Mouse (Mus musculus) limb, embryonic 15.5 days (tissue): ENCODE data around the gene Gm3055. TPM values are rescaled to one million over a fixed set of nuclear protein-coding genes. Genes with fewer than 3 reads are reported as not detected.
"Not testable (repeated sequence)": the region's sequence is repeated elsewhere in the genome, so short reads cannot be mapped to it uniquely, and the experiment has no call there.

Experiments used
- ATAC-seq: fragments of 200-750 bp; cut with Nextera tagmentation; 2 replicates; pipeline ENCODE4 v1.8.0; 2017; ENCODE audit warnings: low read depth, moderate TSS enrichment; ENCODE audit not compliant: insufficient number of reproducible peaks, low FRiP score, low TSS enrichment
- H3K27ac ChIP-seq: fragments of 300-500 bp; sonication (generic); 2 replicates; pipeline ENCODE4 v1.5.1; 2015; ENCODE audit warnings: moderate library complexity, mild to moderate bottlenecking, inconsistent platforms
- H3K27me3 ChIP-seq: fragments of 300-500 bp; sonication (generic); 2 replicates; pipeline ENCODE4 v1.6.1; 2015; ENCODE audit warnings: inconsistent platforms
- H3K36me3 ChIP-seq: fragments of 300-500 bp; sonication (generic); 2 replicates; pipeline ENCODE4 v1.6.1; 2015; ENCODE audit warnings: inconsistent platforms
- H3K4me1 ChIP-seq: fragments of 300-500 bp; sonication (generic); 2 replicates; pipeline ENCODE4 v1.6.1; 2015; ENCODE audit warnings: inconsistent platforms
- H3K4me2 ChIP-seq: fragments of 300-500 bp; sonication (generic); 2 replicates; pipeline ENCODE4 v1.6.1; 2015; ENCODE audit warnings: mild to moderate bottlenecking, inconsistent platforms
- H3K4me3 ChIP-seq: fragments of 300-500 bp; sonication (generic); 2 replicates; pipeline ENCODE4 v1.5.1; 2015; ENCODE audit warnings: mild to moderate bottlenecking, inconsistent platforms
- H3K9ac ChIP-seq: fragments of 300-500 bp; sonication (generic); 2 replicates; pipeline ENCODE4 v1.6.1; 2015; ENCODE audit warnings: inconsistent platforms
- H3K9me3 ChIP-seq: fragments of 300-500 bp; sonication (generic); 2 replicates; pipeline ENCODE4 v1.6.1; 2016; ENCODE audit warnings: inconsistent platforms
- WGBS: fragments of 180-500 bp; shearing (Covaris S2); methylation state at CpG from one replicate; pipeline ENCODE4 v1.1.7; 2015; 5-methylcytosine and 5-hydroxymethylcytosine counted together
- polyA plus RNA-seq: library from polyadenylated mRNA; unstranded; fragments of >200 nt; fragmentation: Nextera tagmentation; extraction: Ambion mirVana; gene quantifications from 2 replicates; pipeline ENCODE4 v1.2.1, GENCODE M21; 2015

The Gm3055 gene
- polyA plus RNA-seq: 7.4 and 7.5 TPM in 2 replicates

DNA sequence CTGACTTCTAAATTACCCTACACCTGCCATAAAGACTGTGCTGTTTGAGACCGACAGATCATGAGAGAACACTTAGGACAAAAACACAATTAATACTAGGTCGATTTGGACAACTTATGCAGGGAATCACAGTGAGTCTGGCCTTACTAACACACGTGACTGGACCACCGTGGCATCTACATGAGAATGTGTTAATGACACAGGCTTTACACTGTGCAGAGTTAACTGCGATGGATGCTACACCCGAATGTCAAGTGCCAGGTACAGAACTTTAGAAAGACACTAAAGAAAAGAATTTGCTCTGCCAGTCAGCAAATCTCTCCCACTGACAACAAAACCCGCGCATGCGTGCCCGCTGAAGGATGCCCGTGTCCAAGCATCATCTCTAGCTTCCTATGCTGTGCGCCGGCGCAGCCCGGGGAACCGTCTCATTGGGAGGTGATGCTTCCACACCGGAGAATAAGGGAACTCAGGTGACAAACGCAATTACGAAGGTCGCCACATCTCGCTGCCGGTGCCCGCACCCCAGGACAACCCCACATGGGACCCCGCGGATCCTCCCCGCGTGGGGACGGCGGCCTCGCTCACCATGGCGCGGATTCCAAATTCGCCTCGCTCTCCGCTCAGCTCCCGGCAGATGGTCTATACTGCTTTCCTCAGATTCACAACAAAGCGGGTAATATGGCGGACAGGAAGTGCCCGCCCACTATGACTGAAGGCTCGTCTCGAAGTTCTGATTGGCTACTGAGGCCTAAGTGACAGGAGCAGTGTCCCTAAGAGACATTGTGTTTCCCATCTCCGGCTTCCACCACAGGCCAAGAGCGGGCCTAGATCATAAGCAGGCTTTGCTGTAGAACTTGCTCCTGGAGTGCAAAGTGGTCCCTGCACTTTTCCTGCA, at the start of gene Gm3055:
Gene Gm3055, minus strand, starts transcription at position 656 of the 898 bp plus-strand sequence.
- H3K4me3 ChIP-seq, H3K27ac ChIP-seq, H3K9me3 ChIP-seq, H3K9ac ChIP-seq, H3K4me2 ChIP-seq, H3K4me1 ChIP-seq, H3K27me3 ChIP-seq, H3K36me3 ChIP-seq: not testable (repeated sequence)
- WGBS: no CpG with 5 or more reads among the region's 43 CpGs
- peak; percentile 89 for ATAC-seq

DNA sequence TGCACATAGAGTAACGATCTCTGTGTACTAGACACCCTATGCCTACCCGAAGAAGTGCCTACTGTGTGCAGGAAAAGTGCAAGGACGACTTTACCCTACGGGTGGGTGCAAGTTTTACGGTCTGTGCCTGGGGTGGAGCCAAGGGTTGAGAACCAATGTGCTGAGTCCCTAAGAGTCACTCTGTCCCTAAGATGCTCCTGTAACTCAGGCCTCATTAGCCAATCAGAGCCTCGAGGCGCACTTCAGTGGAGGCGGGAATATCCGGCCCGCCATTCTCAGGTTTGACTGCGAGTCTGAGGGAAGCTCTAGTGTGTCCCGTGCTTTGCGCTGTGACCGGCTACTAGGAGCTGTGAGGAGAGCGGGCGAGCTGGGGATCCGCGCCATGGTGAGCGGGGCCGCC, 40.9 kb upstream of the Gm3055 start, which contains the start of gene Gm4767:
Gene Gm4767, plus strand, starts transcription at position 288 of the 400 bp plus-strand sequence.
- Histone ChIP-seq H3K4me3 (peak within 1 kb of the TSS; percentile 18; the same call in 1 of the 2 replicates), H3K4me2 (0 out of 2 replicates have a peak within 1 kb of the TSS, but pooled peaks have one; percentile 12)
- not testable (repeated sequence) for H3K9ac ChIP-seq, H3K27me3 ChIP-seq, ATAC-seq, H3K9me3 ChIP-seq, H3K36me3 ChIP-seq, H3K4me1 ChIP-seq, H3K27ac ChIP-seq
- 24% methylated on average over 18 of the region's 20 CpGs for WGBS

GRCm38 (mm10) chr10:81771404-81771777, 430 bp upstream of the Gm3055 start:
- not testable (repeated sequence) for H3K27ac ChIP-seq

DNA sequence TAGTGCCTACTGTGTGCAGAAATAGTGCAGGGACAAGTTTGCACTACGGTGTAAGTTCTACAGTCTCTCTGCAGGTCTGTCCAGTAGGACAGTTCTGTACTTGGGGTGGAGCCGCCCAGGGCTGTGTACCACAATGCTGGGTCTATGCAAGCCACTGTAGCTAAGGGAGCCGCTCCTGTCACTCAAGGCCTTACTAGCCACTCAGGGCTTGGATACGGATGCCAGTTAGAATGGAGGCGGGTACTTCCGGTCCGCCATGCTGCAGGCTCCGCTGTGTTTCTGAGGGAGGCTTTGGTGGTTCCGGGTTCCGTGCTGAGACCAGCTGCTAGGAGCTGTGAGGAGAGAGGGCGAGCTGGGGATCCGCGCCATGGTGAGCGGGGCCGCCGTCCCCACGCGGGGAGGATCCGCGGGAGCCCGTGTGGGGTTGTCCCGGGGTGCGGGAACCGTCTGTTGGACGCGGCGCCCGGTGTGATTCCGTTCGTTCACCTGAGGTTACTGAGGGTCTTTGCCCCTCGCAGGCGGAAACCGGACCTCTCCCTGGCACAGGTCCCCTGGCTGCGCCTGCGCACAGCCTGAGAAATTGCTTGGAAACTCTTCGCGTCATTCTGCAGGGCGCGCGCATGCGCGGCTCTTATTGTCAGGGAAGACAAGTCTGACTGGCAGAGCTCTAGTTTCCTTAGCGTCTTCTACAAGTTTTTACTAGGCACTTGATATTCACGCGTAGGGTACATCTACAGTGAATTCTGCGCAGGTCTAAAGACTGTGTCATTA, 66.2 kb downstream of the Gm3055 start, which contains the start of gene Zfp433:
Gene Zfp433, plus strand, starts transcription at position 295 of the 771 bp plus-strand sequence.
- H3K27me3 ChIP-seq, H3K9ac ChIP-seq, H3K4me1 ChIP-seq, H3K4me3 ChIP-seq, H3K27ac ChIP-seq, H3K4me2 ChIP-seq, H3K9me3 ChIP-seq, H3K36me3 ChIP-seq: not testable (repeated sequence)
- peak; percentile 99 for ATAC-seq
- WGBS: no CpG with 5 or more reads among the region's 46 CpGs

More at GRCm38 (mm10) chr10:81771404-81771777, 430 bp upstream of the Gm3055 start:
- not testable (repeated sequence) for H3K9ac ChIP-seq, H3K4me1 ChIP-seq, H3K9me3 ChIP-seq, H3K4me3 ChIP-seq, ATAC-seq, H3K4me2 ChIP-seq, H3K36me3 ChIP-seq, H3K27me3 ChIP-seq
- WGBS: no CpG with 5 or more reads among the region's 3 CpGs

Other genes with a start within 250 kb of the Gm3055 start
- 7.3 and 7.9 TPM in 2 replicates for gene Gna15, start 246.9 kb downstream of the Gm3055 start, polyA plus RNA-seq
- gene Gna11, start 226.0 kb downstream of the Gm3055 start, polyA plus RNA-seq: 80.4 and 81.7 TPM in 2 replicates
- gene Aes, start 211.7 kb downstream of the Gm3055 start, polyA plus RNA-seq: 517 and 519 TPM in 2 replicates
- 39.7 and 41.7 TPM in 2 replicates for gene Tle2, start 196.6 kb downstream of the Gm3055 start, polyA plus RNA-seq
- 9.9 and 11.7 TPM in 2 replicates for gene Tle6, start 170.1 kb downstream of the Gm3055 start, polyA plus RNA-seq
- gene BC025920, start 164.9 kb downstream of the Gm3055 start, polyA plus RNA-seq: 0.81 and 1.0 TPM in 2 replicates
- gene Sirt6, start 143.4 kb downstream of the Gm3055 start, polyA plus RNA-seq: 41.7 and 42.3 TPM in 2 replicates
- 8.8 and 11.9 TPM in 2 replicates for gene Ankrd24, start 142.6 kb downstream of the Gm3055 start, polyA plus RNA-seq
- gene Gm10778, start 122.1 kb downstream of the Gm3055 start, polyA plus RNA-seq: 4.2 and 4.6 TPM in 2 replicates
- 12.4 and 15.8 TPM in 2 replicates for gene Zfp433, start 66.3 kb downstream of the Gm3055 start, polyA plus RNA-seq
- gene Gm4767, start 41.0 kb upstream of the Gm3055 start, polyA plus RNA-seq: 2.8 and 4.0 TPM in 2 replicates
- 7.9 and 8.2 TPM in 2 replicates for gene Gm32687, start 92.8 kb upstream of the Gm3055 start, polyA plus RNA-seq
- gene Zfp781, start 159.3 kb upstream of the Gm3055 start, polyA plus RNA-seq: 2.7 and 4.6 TPM in 2 replicates